Mouse (Mus musculus) olfactory bulb, adult 2 months (tissue): ENCODE measurements at regions not wholly inside any gene's neighbourhood (a gene's known extent, or its start where the extent isn't known, plus 50 kb on each side); places are given as distances from the start of the nearest gene placed in this dataset.

ENCODE experiments used
- H3K27ac ChIP-seq: fragments of 200-500 bp; 2 replicates; pipeline ENCODE4 v1.5.1; 2012; ENCODE audit warnings: low read depth, low read length; ENCODE audit not compliant: insufficient read depth
- H3K4me1 ChIP-seq: fragments of 200-500 bp; 2 replicates; pipeline ENCODE4 v1.6.1; 2012; ENCODE audit warnings: low read length; ENCODE audit not compliant: control insufficient read depth, insufficient read depth
- H3K4me3 ChIP-seq: fragments of 200-500 bp; 2 replicates; pipeline ENCODE4 v1.5.1; 2012; ENCODE audit warnings: mild to moderate bottlenecking, low read depth, low read length, moderate library complexity; ENCODE audit not compliant: insufficient read depth
- CTCF ChIP-seq: fragments of 200-500 bp; IDR thresholded peaks from 2 replicates; pipeline ENCODE4 v1.5.1; 2012; ENCODE audit warnings: low read depth, mild to moderate bottlenecking, low read length, moderate library complexity; ENCODE audit not compliant: insufficient read depth
- POLR2A ChIP-seq: fragments of 200-500 bp; IDR thresholded peaks from 2 replicates; pipeline ENCODE4 v1.6.1; 2012; ENCODE audit warnings: mild to moderate bottlenecking, low read depth, low read length, moderate library complexity; ENCODE audit not compliant: insufficient read depth
- WGBS: fragments of 180-500 bp; shearing (Covaris S2); methylation state at CpG from one replicate; pipeline ENCODE4 v1.1.7; 2018; 5-methylcytosine and 5-hydroxymethylcytosine counted together

GRCm38 (mm10) chr3:129442756-129443155 is 89.4 kb upstream of the Elovl6 start:
- no peaks in the 10 kb centered on the region for H3K4me1 ChIP-seq
- TF ChIP-seq POLR2A, result no peak
- TF ChIP-seq CTCF, result no peak
- no peak overlapping the region for H3K4me3 ChIP-seq
- 70% methylated on average over 5 of the region's 5 CpGs for WGBS
- no peak overlapping the region for H3K27ac ChIP-seq

- Histone ChIP-seq H3K27ac (no peak overlapping the region), H3K4me1 (no peaks in the 10 kb centered on the region), H3K4me3 (no peak overlapping the region)
- 94% methylated on average over 3 of the region's 3 CpGs for WGBS
- TF ChIP-seq POLR2A, result no peak
- TF ChIP-seq CTCF, result no peak
These were observed 87.9 kb upstream of the Elovl6 start for GRCm38 (mm10) chr3:129444221-129444620.

GRCm38 (mm10) chr3:129445961-129446360 is 86.2 kb upstream of the Elovl6 start:
- TF ChIP-seq POLR2A (no peak), CTCF (no peak)
- WGBS, result 87% methylated on average over 6 of the region's 6 CpGs
- H3K4me3 ChIP-seq, result no peak overlapping the region
- no peaks in the 10 kb centered on the region for H3K4me1 ChIP-seq
- no peak overlapping the region for H3K27ac ChIP-seq

GRCm38 (mm10) chr3:129449928-129450327 is 82.2 kb upstream of the Elovl6 start:
- TF ChIP-seq CTCF (no peak), POLR2A (no peak)
- Histone ChIP-seq H3K4me1 (no peaks in the 10 kb centered on the region), H3K27ac (no peak overlapping the region), H3K4me3 (no peak overlapping the region)
- 83% methylated on average over 4 of the region's 4 CpGs for WGBS

- WGBS, result 78% methylated on average over 5 of the region's 5 CpGs
- Histone ChIP-seq H3K4me1 (no peaks in the 10 kb centered on the region), H3K4me3 (no peak overlapping the region), H3K27ac (no peak overlapping the region)
- TF ChIP-seq CTCF (no peak), POLR2A (no peak)
These were observed 81.5 kb upstream of the Elovl6 start for GRCm38 (mm10) chr3:129450671-129451070.

GRCm38 (mm10) chr3:129470088-129470487 is 62.1 kb upstream of the Elovl6 start:
- WGBS, result 89% methylated on average over 5 of the region's 5 CpGs
- H3K4me1 ChIP-seq, result no peaks in the 10 kb centered on the region
- no peak overlapping the region for H3K4me3 ChIP-seq
- TF ChIP-seq CTCF (no peak), POLR2A (no peak)
- H3K27ac ChIP-seq, result no peak overlapping the region

GRCm38 (mm10) chr3:129471332-129471731 is 60.8 kb upstream of the Elovl6 start:
- no peak overlapping the region for H3K4me3 ChIP-seq
- TF ChIP-seq CTCF (no peak), POLR2A (no peak)
- WGBS, result 84% methylated on average over 1 of the region's 1 CpGs
- H3K27ac ChIP-seq, result no peak overlapping the region
- H3K4me1 ChIP-seq, result no peaks in the 10 kb centered on the region

GRCm38 (mm10) chr3:129472008-129472407 is 60.1 kb upstream of the Elovl6 start:
- Histone ChIP-seq H3K4me1 (no peaks in the 10 kb centered on the region), H3K27ac (no peak overlapping the region), H3K4me3 (no peak overlapping the region)
- 95% methylated on average over 10 of the region's 10 CpGs for WGBS
- TF ChIP-seq CTCF, result no peak
- TF ChIP-seq POLR2A, result no peak

- TF ChIP-seq CTCF (no peak), POLR2A (no peak)
- no peak overlapping the region for H3K4me3 ChIP-seq
- no peaks in the 10 kb centered on the region for H3K4me1 ChIP-seq
- 92% methylated on average over 7 of the region's 7 CpGs for WGBS
- H3K27ac ChIP-seq, result no peak overlapping the region
These were observed 57.7 kb upstream of the Elovl6 start for GRCm38 (mm10) chr3:129474451-129474850.

GRCm38 (mm10) chr3:129476250-129476649 is 55.9 kb upstream of the Elovl6 start:
- Histone ChIP-seq H3K4me3 (no peak overlapping the region), H3K27ac (no peak overlapping the region), H3K4me1 (no peaks in the 10 kb centered on the region)
- TF ChIP-seq CTCF (no peak), POLR2A (no peak)
- WGBS, result 92% methylated on average over 4 of the region's 4 CpGs
